Mouse (Mus musculus): Measurements from ENCODE around the gene Slc11a2. TPM values are rescaled to one million over a fixed set of nuclear protein-coding genes. Genes with fewer than 3 reads are reported as not detected.

Slc11a2 gene
- 10 to 100 TPM; 37.5 to 48.9 TPM for total RNA-seq (2021)
- long read RNA-seq, experiment 1, full-length matches to known transcripts, result 6 of 27 reads
- long read RNA-seq, experiment 1, partial matches to known transcripts, result 5 of 27 reads
- long read RNA-seq, experiment 1, other reads (novel, unspliced or antisense), result 16 of 27 reads
- long read RNA-seq, experiment 2, full-length matches to known transcripts, result 12 of 35 reads
- long read RNA-seq, experiment 2, partial matches to known transcripts, result 8 of 35 reads
- long read RNA-seq, experiment 2, other reads (novel, unspliced or antisense), result 15 of 35 reads

DNA sequence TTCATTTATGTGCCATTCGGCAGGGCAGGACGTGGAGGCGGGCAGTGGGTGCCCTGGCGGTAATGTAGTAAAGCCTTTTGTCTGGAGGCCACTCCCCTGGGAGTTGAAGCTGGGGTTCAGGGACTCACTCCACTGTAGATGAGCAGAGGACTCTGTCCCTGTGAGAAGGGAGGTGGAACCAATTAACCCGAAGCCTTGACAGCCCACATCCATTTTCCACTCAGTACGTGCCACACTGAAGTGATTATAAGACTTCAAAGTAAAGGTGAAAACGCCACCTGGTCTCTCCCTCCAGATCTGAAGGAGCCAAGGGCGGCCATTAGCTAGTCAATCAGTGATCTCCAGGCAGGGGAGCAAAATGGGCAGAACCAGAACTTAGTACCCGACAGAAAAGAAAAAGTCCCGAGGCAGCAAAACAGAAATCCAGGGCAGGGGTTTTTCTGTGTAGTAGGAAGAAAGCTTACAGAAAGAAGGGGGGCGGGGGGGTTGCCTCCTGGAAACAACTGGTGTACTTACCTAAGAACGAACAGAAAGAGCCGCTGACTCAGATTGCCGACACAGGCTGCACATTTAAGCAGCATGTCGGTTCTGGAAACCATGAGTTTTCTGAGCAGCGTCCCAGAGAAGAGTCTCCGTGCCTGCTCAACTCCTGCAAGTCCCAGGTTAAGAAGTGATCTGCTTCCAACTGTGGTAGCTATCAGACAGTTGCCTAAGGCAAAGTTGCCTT lies at the start of gene Slc11a2:
TSS of gene Slc11a2 (minus strand) at position 677 of the 727 bp plus-strand sequence.
- intact Hi-C loops (cut with DNase I), result no loop called here

GRCm38 (mm10) chr15:100473926-100474503 lies 49.1 kb upstream of the Slc11a2 start:
- intact Hi-C loops (cut with DNase I), result no loop called here
- no peak for DNase-seq

More for the DNA sequence above, at the start of gene Slc11a2:
- DNase-seq, result no peak

DNA sequence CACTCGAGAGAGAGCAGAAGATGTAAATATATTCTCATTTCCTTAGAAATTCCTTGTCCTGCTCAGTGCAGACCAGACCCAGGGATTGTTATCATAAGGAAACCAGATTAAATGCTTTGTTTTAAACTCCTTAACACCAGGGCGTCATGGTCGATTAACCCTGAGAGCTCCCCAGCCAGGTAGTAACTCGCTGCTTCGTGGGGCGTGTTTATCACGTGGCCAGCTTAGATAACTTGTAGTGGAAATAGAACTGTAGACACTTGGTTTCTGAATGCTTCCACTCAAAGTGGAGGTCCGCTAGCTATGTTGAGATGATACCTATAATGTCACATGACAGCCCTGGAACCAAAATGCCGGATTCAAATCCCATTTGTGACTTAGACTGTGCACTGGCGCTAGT lies 45.2 kb upstream of the Slc11a2 start:
- intact Hi-C loops (cut with DNase I), result no loop called here
- DNase-seq, result no peak

GRCm38 (mm10) chr15:100469189-100469545 lies 44.3 kb upstream of the Slc11a2 start:
- no peak for DNase-seq
- intact Hi-C loops (cut with DNase I), result loop anchor here (5.0 kb wide), 2 partner anchors 143 to 213 kb away; no protein-coding TSS in a partner anchor

DNA sequence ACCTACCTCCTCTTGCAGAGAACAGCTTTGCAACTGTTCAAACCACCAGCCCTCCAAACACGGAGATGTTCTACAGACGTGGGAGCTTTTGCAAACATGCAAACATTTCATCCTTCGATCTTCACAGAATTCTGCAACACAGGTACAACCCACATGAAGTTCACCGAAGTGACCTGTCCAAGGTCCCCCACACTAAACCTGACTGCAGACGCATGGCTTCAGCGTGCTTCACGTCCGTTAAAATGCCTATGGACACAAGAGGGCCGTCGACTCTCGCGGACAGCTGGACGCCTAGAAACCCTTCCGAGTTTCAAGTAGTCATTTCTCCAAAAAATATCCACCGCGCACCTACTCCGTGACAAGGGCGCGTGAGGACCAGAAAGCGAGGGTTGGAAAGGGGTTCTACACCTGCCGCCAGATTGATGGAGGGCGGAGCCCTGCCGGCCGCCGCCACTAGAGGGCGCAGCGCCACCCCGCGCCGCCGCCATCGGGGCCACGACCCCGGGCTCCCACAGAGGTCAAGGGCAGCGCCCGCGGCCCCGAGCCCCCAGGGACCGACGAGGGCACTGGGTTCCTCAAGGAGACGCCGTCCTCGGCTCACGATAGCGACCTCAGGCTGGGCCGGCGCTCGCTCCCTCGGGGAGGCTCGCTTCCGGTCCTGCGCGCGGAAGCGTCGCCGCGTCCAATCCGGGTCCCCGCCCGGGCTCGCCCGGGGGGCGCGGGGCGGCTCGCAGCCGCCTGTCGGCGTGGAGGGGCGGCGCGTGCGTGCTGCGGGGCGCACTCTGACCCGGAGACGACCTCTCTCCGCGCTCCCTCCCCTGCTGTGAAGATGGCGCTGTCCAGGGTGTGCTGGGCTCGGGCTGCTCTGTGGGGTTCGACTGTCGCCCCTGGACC lies 43.7 kb upstream of the Slc11a2 start, which contains the start of gene Letmd1:
TSS of gene Letmd1 (plus strand) at position 729 of the 894 bp plus-strand sequence.
- intact Hi-C loops (cut with DNase I), result loop anchor here (5.0 kb wide), 2 partner anchors 144 to 214 kb away; no protein-coding TSS in a partner anchor
- peak; percentile 81 to 85 for DNase-seq

GRCm38 (mm10) chr15:100467738-100468137 lies 42.9 kb upstream of the Slc11a2 start:
- no peak for DNase-seq

GRCm38 (mm10) chr15:100465432-100465831 lies 40.6 kb upstream of the Slc11a2 start:
- no peak for DNase-seq
- intact Hi-C loops (cut with DNase I), result loop anchor here (5.0 kb wide), 2 partner anchors 147 to 217 kb away; no protein-coding TSS in a partner anchor

More at GRCm38 (mm10) chr15:100467738-100468137, 42.9 kb upstream of the Slc11a2 start:
- intact Hi-C loops (cut with DNase I), result loop anchor here (5.0 kb wide), 2 partner anchors 145 to 215 kb away; no protein-coding TSS in a partner anchor

DNA sequence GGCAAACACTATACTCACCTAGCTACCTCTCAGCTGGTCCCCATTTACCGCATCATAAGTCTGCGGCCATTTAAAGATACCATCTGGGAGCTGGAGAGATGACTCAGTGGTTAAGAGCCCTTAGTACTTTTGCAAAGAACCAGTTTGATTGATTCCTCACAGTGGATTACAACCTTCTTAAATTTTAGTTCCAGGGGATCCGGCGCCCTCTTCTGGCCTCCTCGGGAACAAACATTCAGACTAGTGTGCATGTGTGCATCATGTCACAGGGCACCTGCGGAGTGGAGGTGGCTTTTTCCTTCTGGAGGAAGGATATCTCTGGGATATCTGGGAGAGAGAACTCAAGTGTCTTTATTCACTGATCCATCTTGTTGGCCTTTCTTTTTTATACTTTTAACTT lies 38.8 kb upstream of the Slc11a2 start:
- peak; percentile 47 to 61 for DNase-seq
- intact Hi-C loops (cut with DNase I), result no loop called here

DNA sequence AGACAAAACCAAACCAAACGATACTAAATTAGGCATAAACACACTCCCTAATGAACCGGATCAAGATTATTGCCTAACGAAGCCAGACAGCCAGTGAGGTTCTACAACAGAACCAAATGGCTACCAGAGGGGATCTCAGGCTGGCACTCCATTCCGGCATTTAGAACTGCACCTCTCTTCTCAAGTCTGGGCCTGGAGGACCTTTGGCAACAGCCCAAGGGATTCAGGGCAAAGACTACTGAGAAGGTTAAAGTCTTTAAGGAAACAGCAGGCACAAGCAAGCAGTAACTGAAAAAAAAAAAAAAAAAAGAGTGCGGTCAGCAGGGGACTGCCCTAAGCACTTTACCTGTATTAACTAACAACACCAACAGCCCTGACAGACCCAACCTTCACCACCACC lies 37.2 kb upstream of the Slc11a2 start:
- no peak for DNase-seq
- intact Hi-C loops (cut with DNase I), result no loop called here

GRCm38 (mm10) chr15:100461646-100462045 lies 36.8 kb upstream of the Slc11a2 start:
- intact Hi-C loops (cut with DNase I), result no loop called here
- DNase-seq, result no peak

- intact Hi-C loops (cut with DNase I), result no loop called here
Measured at GRCm38 (mm10) chr15:100460942-100461341, 36.1 kb upstream of the Slc11a2 start.

DNA sequence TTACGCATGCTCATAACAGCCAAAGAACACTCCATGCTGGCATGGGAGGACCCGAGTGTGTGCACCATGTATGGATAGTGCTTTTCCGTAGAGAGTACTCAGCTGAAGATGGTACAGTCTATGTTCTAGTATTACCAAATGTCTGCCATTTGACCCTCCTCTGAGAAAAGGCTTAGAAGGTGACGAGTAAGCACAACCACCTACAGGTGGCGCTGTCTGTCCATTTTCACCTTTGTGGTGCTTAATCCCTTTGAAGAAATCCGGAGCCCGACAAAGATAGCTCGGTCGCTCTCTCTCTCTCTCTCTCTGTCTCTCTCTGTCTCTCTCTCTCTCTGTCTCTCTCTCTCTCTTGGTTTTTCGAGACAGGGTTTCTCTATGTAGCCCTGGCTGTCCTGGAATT lies 33.2 kb upstream of the Slc11a2 start:
- intact Hi-C loops (cut with DNase I), result loop anchor here (5.0 to 10.0 kb wide), 2 partner anchors 66 to 193 kb away; no protein-coding TSS in a partner anchor
- DNase-seq, result peak in 1 of 2 experiments; percentile 28

More at GRCm38 (mm10) chr15:100460942-100461341, 36.1 kb upstream of the Slc11a2 start:
- no peak for DNase-seq

DNA sequence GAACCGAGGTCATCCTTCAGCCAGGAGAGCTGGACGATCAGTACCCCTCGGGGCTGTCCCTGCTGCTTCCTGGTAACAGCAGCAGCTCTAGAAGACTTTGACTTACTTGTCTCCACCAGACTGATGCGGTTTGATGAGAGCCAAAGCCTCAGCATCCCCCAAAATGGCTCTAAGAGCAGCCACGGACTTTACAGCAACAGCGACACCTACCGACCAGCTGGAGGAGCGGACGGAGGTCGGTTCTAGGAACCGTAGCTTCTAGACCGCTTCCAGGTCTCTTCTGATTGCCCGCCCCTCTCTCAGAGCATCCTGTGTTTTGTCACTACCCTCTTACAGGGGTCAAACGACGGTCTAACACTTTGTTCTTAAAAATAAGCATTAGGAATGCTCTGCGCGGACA lies 32.5 kb upstream of the Slc11a2 start:
- intact Hi-C loops (cut with DNase I), result loop anchor here (5.0 to 10.0 kb wide), 2 partner anchors 65 to 193 kb away; no protein-coding TSS in a partner anchor
- peak; percentile 44 to 47 for DNase-seq

DNA sequence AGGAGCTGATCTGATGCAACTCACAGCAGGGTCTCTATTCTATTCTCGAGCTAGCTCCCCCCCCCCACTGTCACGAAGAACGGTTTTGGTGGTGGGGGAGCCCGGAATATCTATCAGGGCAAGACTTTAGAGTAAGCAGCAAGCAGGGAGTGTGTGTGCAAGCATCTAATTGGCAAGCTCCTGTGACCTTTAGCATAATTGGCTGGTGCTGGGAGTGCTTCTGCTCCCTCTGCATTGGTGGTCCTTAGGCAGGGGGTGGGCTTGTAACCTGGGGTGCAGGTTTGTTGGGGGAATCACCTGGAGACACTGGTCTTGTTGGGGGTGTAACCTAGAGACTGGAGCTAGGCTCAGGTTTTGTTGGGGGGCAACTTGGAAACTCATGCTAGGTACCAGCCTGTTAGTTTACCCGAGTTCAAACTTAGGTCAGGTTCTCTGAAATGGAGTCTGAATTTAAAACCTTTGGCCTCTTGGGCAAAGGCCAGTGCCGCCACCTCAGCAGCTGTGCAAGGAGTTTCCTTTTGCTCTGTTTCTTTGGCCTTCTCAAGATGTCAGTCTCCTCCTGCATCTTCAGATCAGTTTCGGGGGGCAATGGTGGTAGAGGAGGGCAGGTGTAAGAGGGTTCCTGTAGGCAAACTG lies 31.6 kb upstream of the Slc11a2 start:
- DNase-seq, result no peak
- intact Hi-C loops (cut with DNase I), result loop anchor here (5.0 to 10.0 kb wide), 2 partner anchors 64 to 192 kb away; no protein-coding TSS in a partner anchor

DNA sequence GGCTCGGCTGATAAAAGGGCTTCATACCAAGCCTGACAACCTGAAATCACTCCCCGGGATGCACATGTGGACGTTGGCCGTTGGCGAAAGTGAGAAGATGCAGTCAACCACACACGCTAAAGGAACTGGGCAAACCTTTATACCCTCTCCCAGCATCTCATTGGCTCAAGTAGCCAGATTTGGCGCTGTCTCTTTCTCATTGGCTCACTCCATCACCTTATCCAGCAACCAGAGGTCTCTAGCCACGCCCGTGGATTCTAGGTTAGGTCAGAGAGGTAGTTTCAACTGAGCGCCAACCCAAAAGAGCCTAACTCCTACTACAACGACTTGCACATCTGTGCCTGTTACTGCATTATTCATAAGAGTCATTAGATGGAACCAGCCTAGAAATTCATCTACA lies 27.6 kb upstream of the Slc11a2 start:
- DNase-seq, result no peak
- intact Hi-C loops (cut with DNase I), result loop anchor here (10.0 kb wide), 1 partner anchor 188 kb away; no protein-coding TSS in a partner anchor

GRCm38 (mm10) chr15:100451245-100451644 lies 26.4 kb upstream of the Slc11a2 start:
- peak; percentile 52 to 60 for DNase-seq
- intact Hi-C loops (cut with DNase I), result loop anchor here (10.0 kb wide), 1 partner anchor 186 kb away; no protein-coding TSS in a partner anchor

- DNase-seq, result no peak
- intact Hi-C loops (cut with DNase I), result no loop called here
Measured at GRCm38 (mm10) chr15:100449495-100449894, 24.6 kb upstream of the Slc11a2 start.

- no peak for DNase-seq
- intact Hi-C loops (cut with DNase I), result no loop called here
Measured at GRCm38 (mm10) chr15:100448572-100448971, 23.7 kb upstream of the Slc11a2 start.

- intact Hi-C loops (cut with DNase I), result no loop called here
- no peak for DNase-seq
Measured at GRCm38 (mm10) chr15:100446887-100447286, 22.0 kb upstream of the Slc11a2 start.

Measured in gastrocnemius, postnatal 36 days (tissue).